Mouse (Mus musculus) liver, postnatal 0 days (tissue): ENCODE measurements at regions not wholly inside any gene's neighbourhood (a gene's known extent, or its start where the extent isn't known, plus 50 kb on each side); places are given as distances from the start of the nearest gene placed in this dataset.
"Not testable (repeated sequence)": the region's sequence is repeated elsewhere in the genome, so short reads cannot be mapped to it uniquely, and the experiment has no call there.

Source experiments
- ATAC-seq: fragments of 200-750 bp; cut with Nextera tagmentation; 2 replicates; pipeline ENCODE4 v1.8.0; 2017; ENCODE audit warnings: mild to moderate bottlenecking, moderate library complexity
- DNase-seq: peaks from one replicate; pipeline ENCODE4 v3.0.0-alpha.2; 2016
- H3K27ac ChIP-seq: fragments of 300-500 bp; sonication (generic); 2 replicates; pipeline ENCODE4 v1.5.1; 2014; ENCODE audit warnings: antibody characterized with exemption, moderate library complexity, mild to moderate bottlenecking, low read depth
- H3K27me3 ChIP-seq: fragments of 300-500 bp; sonication (generic); 2 replicates; pipeline ENCODE4 v1.6.1; 2014; ENCODE audit warnings: low read length, control low read depth, mixed read lengths; ENCODE audit not compliant: insufficient read depth
- H3K36me3 ChIP-seq: fragments of 300-500 bp; sonication (generic); replicated peaks from 2 replicates; pipeline ENCODE4 v1.6.1; 2014; ENCODE audit warnings: mild to moderate bottlenecking, control low read depth, low read length, moderate library complexity, mixed read lengths; ENCODE audit not compliant: insufficient read depth
- H3K4me1 ChIP-seq: fragments of 300-500 bp; sonication (generic); 2 replicates; pipeline ENCODE4 v1.6.1; 2014; ENCODE audit warnings: antibody characterized with exemption, mild to moderate bottlenecking, control low read depth; ENCODE audit not compliant: insufficient read depth
- H3K4me2 ChIP-seq: fragments of 300-500 bp; sonication (generic); 2 replicates; pipeline ENCODE4 v1.6.1; 2014; ENCODE audit warnings: low read depth, mild to moderate bottlenecking, low read length, moderate library complexity, mixed read lengths
- H3K4me3 ChIP-seq: fragments of 300-500 bp; sonication (generic); 2 replicates; pipeline ENCODE4 v1.5.1; 2014; ENCODE audit warnings: low read depth, low read length
- H3K9ac ChIP-seq: fragments of 300-500 bp; sonication (generic); replicated peaks from 2 replicates; pipeline ENCODE4 v1.6.1; 2014; ENCODE audit warnings: mild to moderate bottlenecking, moderate library complexity
- H3K9me3 ChIP-seq: fragments of 300-500 bp; sonication (generic); 2 replicates; pipeline ENCODE4 v1.6.1; 2016; ENCODE audit warnings: mild to moderate bottlenecking, control low read depth, low read length, mixed read lengths
- CTCF ChIP-seq: sonication (generic); IDR thresholded peaks from 2 replicates; pipeline ENCODE4 v1.5.1; 2016; ENCODE audit warnings: antibody characterized with exemption, low read depth
- EP300 ChIP-seq: IDR thresholded peaks from 2 replicates; pipeline ENCODE4 v1.6.1; 2016; ENCODE audit warnings: antibody characterized with exemption, low read depth, mild to moderate bottlenecking
- WGBS: fragments of 180-500 bp; shearing (Covaris S2); extraction: QIAGEN DNeasy Blood & Tissue Kit; methylation state at CpG from one replicate; pipeline ENCODE4 v1.1.7; 2014; ENCODE audit not compliant: insufficient replicate concordance; 5-methylcytosine and 5-hydroxymethylcytosine counted together

DNA sequence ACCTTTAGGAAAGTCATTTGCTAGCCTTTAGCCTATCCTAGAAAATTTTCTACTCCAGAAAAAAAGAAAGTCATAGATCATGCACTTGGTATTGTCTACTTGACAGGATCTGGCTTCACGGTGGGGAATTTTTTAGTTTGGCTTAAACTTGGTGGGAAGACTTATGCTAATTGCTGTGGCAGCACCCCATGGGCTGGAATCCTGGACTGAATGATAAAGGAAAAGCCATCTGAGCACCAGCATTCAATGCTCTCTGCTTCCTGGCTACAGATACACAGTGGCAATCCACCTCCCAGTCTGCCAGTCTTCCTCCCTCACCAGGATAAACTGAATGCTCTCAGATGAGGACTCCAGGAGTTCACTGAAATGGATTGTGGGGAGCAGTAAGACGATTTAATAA, 220.1 kb downstream of the Diras2 start:
- Histone ChIP-seq H3K36me3 (no peaks in the 10 kb centered on the region), H3K4me2 (no peak overlapping the region), H3K27ac (no peak overlapping the region), H3K9ac (no peak overlapping the region), H3K9me3 (no peaks in the 10 kb centered on the region), H3K4me1 (no peaks in the 10 kb centered on the region), H3K27me3 (no peaks in the 10 kb centered on the region), H3K4me3 (no peak overlapping the region)
- TF ChIP-seq EP300: no peak
- TF ChIP-seq CTCF: no peak
- DNase-seq (no peak), ATAC-seq (no peak)
- 51% methylated on average over 2 of the region's 2 CpGs for WGBS

GRCm38 (mm10) chr13:52318276-52318675, 212.8 kb downstream of the Diras2 start:
- H3K4me3 ChIP-seq: no peak overlapping the region
- TF ChIP-seq CTCF (no peak), EP300 (no peak)
- no peak for ATAC-seq
- no peak overlapping the region for H3K4me2 ChIP-seq
- no peaks in the 10 kb centered on the region for H3K27me3 ChIP-seq
- no peak for DNase-seq
- H3K4me1 ChIP-seq: no peaks in the 10 kb centered on the region
- no peak overlapping the region for H3K9ac ChIP-seq
- H3K27ac ChIP-seq: no peak overlapping the region
- WGBS: 64% methylated on average over 2 of the region's 2 CpGs
- H3K36me3 ChIP-seq: no peaks in the 10 kb centered on the region
- H3K9me3 ChIP-seq: no peaks in the 10 kb centered on the region

DNA sequence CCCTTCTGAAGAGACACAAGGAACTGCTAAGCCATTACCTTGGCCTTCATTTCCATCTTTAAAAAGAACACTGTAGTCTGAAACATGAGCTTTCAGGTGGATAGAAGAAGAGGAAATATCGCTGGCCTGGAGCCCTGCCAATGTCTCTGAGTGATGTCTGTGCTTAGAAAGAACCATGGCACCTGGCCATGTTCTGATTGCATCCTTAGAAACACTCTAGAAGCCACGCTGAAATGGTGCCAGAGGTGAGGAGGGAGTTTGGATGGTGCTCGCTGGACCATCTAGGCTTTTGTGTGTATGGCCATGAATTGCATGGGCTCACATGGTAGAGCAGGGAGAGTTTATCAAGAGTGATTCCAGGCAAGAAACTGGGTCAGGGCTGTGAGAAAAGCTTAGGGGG, 207.4 kb downstream of the Diras2 start:
- Histone ChIP-seq H3K4me2 (no peak overlapping the region), H3K27me3 (no peaks in the 10 kb centered on the region), H3K4me3 (no peak overlapping the region), H3K36me3 (no peaks in the 10 kb centered on the region), H3K9me3 (no peaks in the 10 kb centered on the region), H3K4me1 (no peaks in the 10 kb centered on the region), H3K9ac (no peak overlapping the region), H3K27ac (no peak overlapping the region)
- DNase-seq (no peak), ATAC-seq (no peak)
- TF ChIP-seq CTCF: no peak
- no peak for TF ChIP-seq EP300
- 71% methylated on average over 3 of the region's 3 CpGs for WGBS

DNA sequence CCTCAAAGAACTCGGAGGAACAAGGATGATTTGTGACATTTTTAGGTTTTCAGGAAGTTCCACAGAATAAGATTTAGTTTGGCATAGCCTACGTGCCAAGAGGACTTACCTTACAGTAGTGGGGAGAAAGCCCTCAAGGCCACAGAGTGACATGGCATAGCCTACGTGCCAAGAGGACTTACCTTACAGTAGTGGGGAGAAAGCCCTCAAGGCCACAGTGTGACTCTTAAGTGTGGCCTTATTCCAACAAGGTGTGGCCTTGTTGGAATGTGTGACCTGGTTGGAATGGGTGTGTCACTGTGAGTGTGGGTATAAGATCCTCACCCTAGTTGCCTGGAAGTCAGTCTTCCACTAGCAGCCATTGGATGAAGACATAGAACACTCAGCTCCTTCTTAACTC, 206.7 kb downstream of the Diras2 start:
- H3K36me3 ChIP-seq, H3K4me1 ChIP-seq, H3K4me2 ChIP-seq, H3K27me3 ChIP-seq, DNase-seq, H3K27ac ChIP-seq, H3K9ac ChIP-seq, ATAC-seq, H3K9me3 ChIP-seq, H3K4me3 ChIP-seq: not testable (repeated sequence)
- 55% methylated on average over 3 of the region's 3 CpGs for WGBS

DNA sequence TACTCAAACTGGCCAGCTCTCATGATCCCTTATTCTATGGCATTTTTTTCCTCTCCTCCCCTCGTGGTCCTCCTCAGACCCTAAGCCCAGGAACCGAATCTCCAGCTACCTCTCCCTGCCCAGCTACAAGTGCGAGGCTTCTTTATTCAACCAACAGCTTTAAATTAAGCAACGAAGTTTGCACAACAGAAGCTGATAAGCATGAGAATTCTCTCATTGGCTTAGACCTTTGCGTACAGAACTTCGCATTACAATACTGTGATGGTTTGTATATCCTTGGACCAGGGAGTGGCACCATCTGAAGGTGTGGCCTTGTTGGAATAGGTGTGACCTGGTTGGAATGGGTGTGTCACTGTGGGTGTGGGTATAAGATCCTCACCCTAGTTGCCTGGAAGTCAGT, 205.4 kb downstream of the Diras2 start:
- not testable (repeated sequence) for H3K9ac ChIP-seq, H3K4me1 ChIP-seq, H3K27me3 ChIP-seq, H3K4me3 ChIP-seq, ATAC-seq, H3K9me3 ChIP-seq, H3K4me2 ChIP-seq, H3K36me3 ChIP-seq, DNase-seq, H3K27ac ChIP-seq
- 64% methylated on average over 6 of the region's 6 CpGs for WGBS

GRCm38 (mm10) chr13:52327734-52328133, 203.3 kb downstream of the Diras2 start:
- 78% methylated on average over 9 of the region's 9 CpGs for WGBS
- H3K36me3 ChIP-seq: no peaks in the 10 kb centered on the region
- ATAC-seq (no peak), DNase-seq (no peak)
- H3K4me3 ChIP-seq: no peak overlapping the region
- TF ChIP-seq CTCF (no peak), EP300 (no peak)
- H3K4me2 ChIP-seq: no peak overlapping the region
- H3K9me3 ChIP-seq: no peaks in the 10 kb centered on the region
- H3K27me3 ChIP-seq: no peaks in the 10 kb centered on the region
- no peaks in the 10 kb centered on the region for H3K4me1 ChIP-seq
- no peak overlapping the region for H3K9ac ChIP-seq
- no peak overlapping the region for H3K27ac ChIP-seq

GRCm38 (mm10) chr13:52328766-52329165, 202.3 kb downstream of the Diras2 start:
- Histone ChIP-seq H3K27me3 (no peaks in the 10 kb centered on the region), H3K4me3 (no peak overlapping the region), H3K4me1 (no peaks in the 10 kb centered on the region), H3K9ac (no peak overlapping the region), H3K9me3 (no peaks in the 10 kb centered on the region), H3K36me3 (no peaks in the 10 kb centered on the region), H3K4me2 (no peak overlapping the region), H3K27ac (no peak overlapping the region)
- TF ChIP-seq EP300: no peak
- no peak for TF ChIP-seq CTCF
- 67% methylated on average over 8 of the region's 8 CpGs for WGBS
- ATAC-seq (no peak), DNase-seq (no peak)
